Mouse (Mus musculus) skeletal muscle tissue, adult 2 months (tissue): ENCODE measurements around the gene Spp1.
A peak's percentile ranks its signal among the peaks of the same experiment; 100 is the strongest.
"Not testable (repeated sequence)": the region's sequence is repeated elsewhere in the genome, so short reads cannot be mapped to it uniquely, and the experiment has no call there.

Source experiments
- DNase-seq: peaks from one replicate; pipeline ENCODE4 v3.0.0-alpha.2; 2012; ENCODE audit warnings: low read depth, low spot score

Spp1 gene

DNA sequence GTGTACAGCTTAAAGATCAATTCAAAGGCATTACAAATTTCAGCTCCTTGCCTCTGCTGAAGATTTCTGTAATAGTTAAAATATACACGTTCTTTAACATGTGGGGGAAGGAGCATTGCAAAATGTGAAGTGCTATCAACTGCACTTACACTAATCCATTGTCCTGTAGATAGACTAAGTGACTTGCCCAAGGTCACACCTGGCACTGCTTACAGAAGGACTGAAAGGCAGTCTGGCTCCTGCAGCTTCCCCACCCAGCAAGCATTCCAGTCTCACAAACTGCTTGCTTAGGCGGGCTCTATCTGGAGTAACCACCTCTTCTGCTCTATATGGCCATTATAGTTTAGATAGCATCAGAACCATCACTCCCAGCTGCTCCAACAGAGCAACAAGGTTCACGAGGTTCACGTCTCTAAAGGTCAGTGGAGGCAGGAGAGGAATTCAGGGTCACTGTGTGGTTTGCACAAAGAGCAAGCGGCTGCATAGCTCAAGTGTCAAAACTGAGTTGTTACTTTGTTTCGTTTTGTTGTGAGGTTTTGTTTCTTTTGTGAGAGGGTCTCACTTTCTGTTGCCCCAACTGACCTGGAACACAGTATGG lies 851 bp upstream of the Spp1 start:
- no peak for DNase-seq

DNA sequence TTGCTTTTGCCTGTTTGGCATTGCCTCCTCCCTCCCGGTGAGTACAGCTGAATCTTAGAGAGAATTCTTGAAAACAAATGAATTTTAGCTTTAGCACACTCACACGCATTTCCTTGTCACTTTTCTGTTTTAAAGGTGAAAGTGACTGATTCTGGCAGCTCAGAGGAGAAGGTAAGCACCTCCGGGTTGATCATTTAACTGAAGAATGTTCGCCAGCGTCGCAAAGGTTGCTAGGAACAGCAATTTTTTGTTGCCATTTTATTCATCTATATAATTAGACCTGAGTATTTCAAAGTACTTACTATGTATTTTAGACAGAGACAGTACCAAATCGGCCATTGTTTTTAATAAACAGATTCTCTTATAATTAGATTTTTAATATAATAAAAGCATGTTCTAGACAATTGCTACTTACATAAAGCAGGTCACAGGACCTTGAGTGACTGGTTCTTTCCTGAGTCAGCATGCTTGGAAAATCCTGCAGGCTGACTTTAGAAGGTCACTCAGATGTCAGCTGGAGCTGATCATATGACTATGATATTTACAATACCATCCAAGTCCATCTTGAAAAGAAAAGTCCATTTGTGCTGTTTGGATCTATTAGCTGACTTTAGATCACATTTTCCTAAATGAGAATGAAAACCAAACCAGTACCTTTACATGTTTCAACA lies 1.6 kb downstream of the Spp1 start:
- DNase-seq = no peak

DNA sequence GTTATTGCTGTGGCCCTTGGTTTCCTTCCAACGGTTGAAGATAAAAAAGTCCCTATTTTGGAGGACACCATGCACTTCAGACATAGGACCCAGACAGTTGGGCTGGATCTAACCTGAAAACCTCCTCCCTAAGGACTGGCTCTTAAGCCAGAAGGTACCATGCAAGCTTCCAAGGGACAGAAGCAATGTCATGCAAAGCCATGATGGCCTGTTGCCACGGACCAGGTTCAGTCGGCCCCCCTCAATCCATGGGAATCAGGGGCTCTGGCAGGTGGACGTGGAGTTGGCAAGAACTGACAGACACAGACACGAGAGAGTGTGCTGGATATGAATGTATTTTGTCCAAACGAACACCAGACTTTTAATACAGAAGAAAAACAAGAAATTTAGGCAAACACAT lies 7.5 kb downstream of the Spp1 start:
- DNase-seq = no peak

DNA sequence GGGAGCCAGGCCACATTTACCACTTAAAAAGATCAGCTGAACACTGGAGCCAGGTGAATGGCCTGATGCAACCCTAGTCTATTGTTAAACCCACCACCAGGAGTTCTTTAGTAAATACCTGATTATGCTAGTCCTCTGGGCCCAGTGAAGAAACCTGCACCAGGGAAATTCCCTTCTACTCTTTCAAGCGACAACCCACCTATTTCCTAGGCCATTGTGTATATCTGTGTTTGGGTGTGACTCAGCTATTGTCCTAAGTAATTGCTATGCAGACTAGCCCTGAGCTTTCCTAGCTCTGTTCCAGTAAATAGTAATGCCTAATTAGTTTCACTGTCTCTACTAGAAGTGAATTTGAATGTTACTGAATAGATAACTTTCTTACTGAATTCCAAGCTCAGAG lies 7.9 kb downstream of the Spp1 start:
- no peak for DNase-seq

DNA sequence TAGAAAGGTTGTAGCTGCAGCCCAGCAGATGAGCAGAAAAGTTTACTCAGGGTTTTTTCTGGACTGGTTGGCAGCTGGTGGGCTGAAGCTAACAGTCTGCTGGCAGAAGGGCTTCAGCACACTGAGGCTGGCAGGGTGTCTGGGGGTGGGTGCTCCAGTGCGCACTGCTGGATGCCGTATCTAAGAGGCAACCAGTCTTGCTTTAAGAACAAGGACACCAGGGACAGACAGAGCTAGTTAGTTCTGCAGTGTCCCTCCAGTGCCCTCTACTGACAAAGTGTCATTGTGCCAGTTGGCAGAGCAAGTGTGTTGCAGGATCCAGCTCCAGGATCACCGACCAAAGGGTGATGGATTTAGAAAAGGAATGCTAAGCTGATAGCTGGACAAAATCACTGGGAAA lies 11.2 kb downstream of the Spp1 start:
- DNase-seq = peak; percentile 45

DNA sequence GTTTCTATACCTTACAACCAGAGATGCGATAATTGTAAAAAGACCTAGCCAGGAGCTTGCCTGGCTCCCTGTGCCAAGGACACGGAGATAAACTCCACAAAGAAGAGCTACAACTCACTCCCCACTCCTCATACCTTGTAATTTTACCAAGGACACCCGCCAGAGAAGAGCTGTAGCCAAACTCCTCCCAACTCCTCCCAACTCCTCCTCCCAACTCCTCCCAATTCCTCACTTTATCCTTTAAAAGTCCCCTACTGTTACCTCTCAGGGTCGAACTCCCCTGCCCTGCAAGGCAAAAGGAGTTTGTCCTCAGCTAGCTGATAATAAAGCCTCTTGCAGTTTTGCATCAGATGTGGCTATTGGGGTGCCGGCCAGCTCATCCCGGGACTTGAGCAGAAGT lies 13.4 kb downstream of the Spp1 start:
- not testable (repeated sequence) for DNase-seq

DNA sequence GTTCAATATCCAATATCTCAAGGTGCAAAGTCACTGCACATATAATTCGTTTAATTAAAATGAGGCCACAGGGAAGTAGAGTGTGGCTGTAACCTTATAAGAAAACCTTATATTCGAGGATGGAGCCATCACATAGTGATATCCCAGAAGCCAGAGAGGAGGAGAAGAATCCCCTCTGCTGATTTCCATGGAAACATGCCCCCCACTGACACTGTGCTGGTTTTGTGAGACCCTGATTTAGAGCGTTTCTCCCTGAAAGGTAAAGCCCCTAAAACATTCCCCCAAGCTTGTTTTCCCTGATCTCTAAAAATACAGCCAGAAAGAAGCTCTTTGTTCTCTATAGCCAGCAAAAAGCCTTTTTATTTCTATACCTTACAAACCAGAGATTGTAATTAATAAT lies 14.6 kb downstream of the Spp1 start:
- DNase-seq = no peak

DNA sequence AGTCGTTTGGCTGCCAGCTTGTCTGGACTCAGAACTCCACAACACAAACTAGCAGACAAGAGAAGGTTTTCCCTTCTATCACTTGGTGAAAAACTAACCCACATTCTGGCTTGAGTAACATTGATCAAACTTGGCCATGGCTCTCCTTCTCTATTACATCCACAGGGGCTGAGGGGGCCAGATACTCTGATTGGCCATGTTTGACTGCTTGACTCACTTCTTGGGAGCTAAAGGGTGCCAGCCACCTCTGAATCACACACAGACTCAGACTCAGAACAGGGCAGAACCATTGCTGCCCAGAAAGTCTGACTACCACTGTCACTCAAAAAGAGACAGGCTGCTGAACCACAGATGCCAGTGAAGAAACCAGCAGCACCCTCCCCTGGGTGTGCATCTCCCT lies 18.2 kb downstream of the Spp1 start:
- DNase-seq = no peak

DNA sequence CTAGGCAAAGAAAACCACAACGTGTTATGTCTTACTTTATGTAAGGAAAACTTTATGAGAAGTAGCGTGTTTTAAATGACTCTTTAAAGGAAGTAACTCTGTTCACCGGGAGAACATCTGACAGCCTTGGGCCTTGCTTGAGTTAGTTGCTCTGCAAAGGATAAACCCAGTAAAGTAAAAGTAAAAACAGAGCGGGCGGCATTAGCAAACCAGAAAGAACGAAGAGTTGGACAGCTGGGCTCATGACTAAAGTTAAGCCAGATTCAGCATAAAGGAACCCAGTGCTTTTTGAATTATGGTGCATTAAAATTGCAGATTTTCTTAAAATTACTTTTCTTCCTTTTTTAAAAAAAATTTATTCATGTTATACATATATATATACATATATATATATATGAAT lies 19.6 kb downstream of the Spp1 start:
- no peak for DNase-seq

DNA sequence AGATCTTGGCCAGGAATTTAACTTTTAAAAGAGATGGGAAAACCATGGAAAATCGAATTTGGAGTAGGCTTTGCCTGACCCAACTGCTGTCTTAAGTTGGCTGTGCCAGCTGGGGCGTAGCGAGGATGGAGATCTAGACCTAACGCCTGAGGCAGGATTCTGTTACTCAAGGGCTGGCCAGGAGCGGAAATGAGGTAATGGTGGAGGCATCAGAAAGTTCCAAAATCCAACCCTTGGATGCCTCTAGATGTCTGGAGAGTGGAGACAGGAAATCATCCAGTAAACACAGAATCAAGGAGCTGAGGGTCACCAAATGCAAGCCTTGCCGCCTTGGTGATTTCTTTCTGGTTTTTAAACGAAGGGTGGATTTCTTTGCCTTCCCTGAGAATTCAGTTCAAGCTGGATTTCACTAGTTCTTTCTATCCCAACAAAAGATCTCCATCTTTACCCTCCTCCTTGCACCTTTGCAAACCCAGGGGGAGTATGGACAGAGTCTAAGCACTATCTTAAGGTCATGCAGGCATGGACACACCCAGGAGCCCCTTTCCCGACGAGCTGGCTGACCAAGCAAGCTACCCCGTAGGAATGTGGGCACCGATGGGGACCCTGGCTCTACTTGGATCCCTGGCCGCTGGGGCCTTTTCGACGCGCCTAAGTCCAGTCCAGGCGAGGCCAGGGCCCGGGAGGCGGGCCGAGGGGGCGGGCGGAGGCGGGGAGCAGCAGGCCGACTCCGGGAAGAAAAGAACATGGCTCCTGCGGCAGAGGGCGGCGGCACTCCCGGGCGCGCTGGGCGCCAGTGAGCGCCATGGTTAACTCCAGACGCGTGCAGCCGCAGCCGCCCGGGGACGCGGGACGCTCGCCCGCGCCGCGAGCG lies 24.2 kb downstream of the Spp1 start, which contains the start of gene Pkd2:
Gene Pkd2 (plus strand): TSS at position 619 of the 874 bp plus-strand sequence.
- DNase-seq = peak; percentile 47

DNA sequence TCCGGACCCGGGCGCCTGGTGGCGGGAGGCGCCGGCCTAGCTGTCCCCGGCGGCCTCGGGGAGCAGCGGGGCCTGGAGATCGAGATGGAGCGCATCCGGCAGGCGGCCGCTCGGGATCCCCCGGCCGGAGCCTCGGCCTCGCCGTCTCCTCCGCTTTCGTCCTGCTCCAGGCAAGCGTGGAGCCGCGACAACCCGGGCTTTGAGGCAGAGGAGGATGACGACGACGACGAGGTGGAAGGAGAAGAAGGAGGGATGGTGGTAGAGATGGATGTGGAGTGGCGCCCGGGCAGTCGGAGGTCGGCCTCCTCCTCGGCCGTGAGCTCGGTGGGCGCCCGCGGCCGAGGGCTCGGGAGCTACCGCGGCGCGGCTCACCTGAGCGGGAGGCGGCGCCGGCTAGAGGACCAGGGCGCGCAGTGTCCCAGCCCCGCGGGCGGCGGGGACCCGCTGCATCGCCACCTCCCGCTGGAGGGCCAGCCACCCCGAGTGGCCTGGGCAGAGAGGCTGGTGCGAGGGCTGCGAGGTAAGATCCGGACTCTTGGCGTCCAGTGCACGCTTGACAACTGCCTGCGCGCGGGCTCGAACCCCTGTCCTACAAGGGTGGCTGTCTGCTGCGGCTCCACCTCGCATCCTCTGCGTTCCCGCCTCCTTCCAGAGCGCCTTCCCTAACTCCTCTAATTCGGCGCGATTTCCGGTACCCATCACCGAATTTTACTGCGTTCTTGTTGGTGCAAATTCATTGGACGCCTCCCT lies 25.0 kb downstream of the Spp1 start:
- DNase-seq = no peak

DNA sequence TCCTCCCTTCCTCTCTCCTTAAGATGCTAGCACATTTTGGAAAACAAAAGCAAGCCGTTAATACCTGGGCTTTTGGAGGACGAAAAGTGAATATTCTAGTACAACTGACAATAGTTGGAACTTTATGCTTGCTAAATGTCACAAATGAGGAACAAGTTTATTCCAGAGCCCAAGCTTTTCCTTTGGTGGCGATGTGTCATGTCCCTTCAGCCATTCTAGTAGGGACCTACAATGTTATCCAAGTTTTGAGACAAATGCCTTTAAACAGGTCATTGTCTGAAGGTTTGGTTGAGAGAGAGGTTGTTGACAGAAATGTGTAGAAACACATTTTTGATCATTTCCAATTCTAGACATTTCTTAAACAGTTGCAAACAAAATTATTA lies 25.5 kb downstream of the Spp1 start:
- DNase-seq = no peak

DNA sequence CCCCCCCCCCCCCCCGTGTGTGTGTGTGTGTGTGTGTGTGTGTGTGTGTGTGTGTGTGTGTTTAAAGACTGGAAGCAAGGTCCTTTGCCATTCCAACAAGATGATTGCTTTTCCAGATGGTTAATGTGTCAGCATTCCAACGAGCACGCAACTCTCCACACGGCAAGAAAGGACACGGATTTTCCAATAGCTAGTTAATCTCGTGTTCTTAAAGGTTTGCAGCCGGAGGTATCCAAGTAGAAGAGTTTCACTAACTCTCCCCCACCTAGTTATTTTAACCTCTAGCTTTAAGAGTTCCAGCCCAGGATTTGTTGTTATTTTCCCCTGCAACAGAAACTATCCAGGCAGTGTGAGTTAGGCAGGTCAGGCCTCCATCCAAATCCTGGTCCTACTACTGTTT lies 25.9 kb downstream of the Spp1 start:
- DNase-seq = no peak

DNA sequence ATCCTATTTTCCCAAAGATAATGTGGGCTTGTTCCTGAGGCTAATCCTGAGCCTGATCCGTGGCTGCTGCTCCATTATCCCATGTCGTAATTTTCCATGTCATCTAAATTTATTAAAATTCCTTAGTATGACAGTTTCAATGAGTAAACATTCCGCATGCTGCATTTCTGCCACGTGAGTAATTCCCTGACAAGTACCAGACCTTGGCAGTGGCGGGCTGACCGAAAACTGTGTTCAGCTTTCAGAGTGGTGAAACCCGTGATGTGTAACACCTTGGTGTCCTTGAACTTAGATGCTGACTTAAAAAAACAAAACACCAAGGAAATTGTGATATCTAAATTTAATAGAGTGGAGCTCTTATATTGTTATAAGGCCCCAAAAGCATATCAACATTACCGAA lies 30.4 kb downstream of the Spp1 start:
- no peak for DNase-seq

DNA sequence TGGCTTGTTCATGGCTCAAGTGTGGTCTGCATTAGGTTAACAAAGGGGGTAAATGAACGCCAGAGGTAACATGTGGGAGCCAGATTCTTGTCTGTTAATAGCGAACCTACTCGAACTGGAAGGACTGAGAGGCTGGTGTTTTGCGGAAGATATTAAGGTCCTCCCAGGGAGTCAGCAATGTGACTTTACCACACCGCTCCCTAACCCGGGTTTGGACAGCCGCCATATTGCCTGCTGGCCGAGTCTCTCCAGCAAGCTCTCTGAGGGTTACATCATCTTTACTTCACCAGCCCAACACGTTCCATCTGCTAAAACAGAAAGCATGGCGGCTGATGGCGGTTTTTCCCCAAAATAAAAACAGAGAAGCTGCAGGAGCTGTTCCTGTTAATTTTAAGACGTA lies 30.8 kb downstream of the Spp1 start:
- peak; percentile 59 for DNase-seq

DNA sequence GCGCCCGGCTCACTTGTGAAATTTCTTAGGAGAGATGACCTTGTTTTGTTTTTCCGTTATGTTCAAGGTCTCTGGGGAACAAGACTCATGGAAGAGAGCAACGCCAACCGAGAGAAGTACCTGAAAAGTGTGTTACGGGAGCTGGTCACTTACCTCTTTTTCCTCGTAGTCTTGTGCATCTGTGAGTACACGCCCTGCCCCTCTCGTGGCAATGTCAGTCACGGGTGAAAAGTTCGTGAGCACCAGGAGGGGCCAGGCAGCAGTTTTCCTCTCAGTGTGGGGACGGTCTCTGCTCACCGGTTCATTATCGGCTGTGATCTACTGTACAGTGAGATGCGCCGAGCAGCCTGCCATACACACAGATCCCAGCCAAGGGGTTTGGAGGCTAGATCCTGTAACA lies 31.9 kb downstream of the Spp1 start:
- DNase-seq = no peak

DNA sequence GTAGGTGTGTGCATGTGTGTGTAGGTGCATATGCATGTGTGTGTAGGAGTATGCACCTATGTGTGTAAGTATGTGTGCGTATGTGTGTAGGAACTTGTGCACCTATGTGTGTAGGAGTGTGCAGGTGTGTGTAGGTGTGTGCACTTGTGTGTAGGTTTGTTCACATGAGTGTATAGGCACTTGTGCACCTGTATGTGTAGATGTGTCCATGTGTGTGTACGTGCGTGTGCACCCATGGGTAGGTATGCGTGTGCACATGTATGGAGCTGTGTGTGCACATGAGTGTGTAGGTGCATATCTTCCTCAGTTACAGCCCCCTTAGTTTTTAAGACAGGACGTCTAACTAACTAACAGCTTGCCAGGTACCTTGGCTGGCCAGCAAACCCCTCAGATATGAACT lies 33.7 kb downstream of the Spp1 start:
- DNase-seq = no peak

DNA sequence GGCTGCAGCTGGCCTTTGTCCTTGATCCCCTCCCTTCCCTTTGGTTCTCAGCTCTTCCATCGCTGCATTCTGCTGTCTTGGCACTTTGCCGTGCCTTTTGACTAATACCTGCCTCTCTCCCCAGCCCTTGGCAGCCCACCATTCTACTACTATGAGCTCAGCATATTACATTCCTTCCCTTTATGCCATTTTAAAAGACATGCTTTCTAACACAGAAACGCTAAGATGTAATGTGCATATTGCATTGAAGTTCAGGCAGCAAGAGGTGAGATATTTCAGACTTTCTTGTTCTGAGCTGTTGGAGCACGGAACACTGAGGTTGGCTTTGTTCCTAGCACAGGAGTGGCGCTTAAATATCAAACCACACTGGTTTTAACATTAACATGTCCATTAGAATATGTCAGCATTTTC lies 36.1 kb downstream of the Spp1 start:
- DNase-seq = no peak

DNA sequence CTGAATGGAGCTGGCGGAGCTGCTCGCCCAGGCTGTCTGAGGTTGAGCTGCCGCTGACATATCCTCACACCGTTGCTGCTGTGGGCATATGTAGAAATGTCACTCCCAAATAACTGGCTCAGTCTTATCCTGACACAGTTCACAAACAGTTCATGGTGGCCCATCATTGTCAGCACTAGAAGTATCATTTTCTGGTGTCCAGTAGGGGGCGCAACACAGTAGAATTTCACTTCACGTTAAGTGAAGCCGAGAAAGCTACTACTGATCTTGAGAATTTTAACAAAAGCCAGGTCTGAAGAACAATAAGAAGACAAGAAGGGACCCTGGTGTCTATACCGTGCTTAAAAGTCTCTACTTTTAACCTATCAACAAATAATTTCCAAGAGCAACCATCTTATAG lies 37.5 kb downstream of the Spp1 start:
- DNase-seq = no peak

DNA sequence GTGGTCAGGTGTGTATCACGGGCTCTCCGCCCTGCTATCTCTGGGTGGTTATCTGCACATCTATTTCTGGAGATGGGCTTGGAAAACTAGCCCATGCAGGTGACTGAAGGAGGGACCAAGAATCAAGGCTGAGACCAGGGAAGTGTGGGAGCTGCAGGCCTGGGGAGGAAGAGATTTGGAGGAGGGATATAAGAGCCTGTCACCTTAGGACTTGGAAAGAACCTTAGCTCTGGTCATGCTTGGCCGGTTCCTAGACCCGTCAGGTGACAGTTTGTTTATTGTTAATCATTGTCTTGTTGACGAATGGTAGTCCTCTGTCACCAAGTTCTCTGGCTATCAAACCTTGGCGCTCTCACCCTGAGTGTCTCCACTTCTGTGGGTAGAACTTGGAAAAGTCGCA lies 45.4 kb downstream of the Spp1 start:
- DNase-seq = no peak

DNA sequence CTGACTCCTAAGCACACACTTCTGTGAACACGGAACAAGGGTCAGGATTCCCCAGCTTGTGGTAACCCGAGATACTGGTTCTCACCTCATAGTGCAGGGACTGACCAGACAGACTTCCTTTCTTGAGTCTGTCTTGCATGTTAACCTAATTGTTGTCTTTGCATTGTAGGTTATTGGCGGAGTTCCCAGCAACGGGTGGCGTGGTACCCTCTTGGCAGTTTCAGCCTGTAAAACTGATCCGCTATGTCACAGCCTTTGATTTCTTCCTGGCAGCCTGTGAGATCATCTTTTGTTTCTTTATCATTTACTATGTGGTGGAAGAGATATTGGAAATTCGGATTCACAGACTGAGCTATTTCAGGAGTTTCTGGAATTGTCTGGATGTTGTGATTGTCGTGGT lies 47.9 kb downstream of the Spp1 start:
- no peak for DNase-seq
